Mouse (Mus musculus): ENCODE results near the gene Stra6.

The Stra6 gene

GRCm38 (mm10) chr9:58194222-58194621 lies 130.6 kb downstream of the Stra6 start:
- in situ Hi-C loops (cut with MboI; ENCODE audit: low pct_unique_long_range_greater_than_20kb in 1 of 2, low sequenced_read_pairs in 2 of 2, unreplicated experiment in 1 of 2), result no loop called here

GRCm38 (mm10) chr9:58195671-58196070 lies 132.1 kb downstream of the Stra6 start:
- in situ Hi-C loops (cut with MboI; ENCODE audit: low pct_unique_long_range_greater_than_20kb in 1 of 2, low sequenced_read_pairs in 2 of 2, unreplicated experiment in 1 of 2), result no loop called here

GRCm38 (mm10) chr9:58196141-58196540 lies 132.6 kb downstream of the Stra6 start:
- in situ Hi-C loops (cut with MboI; ENCODE audit: low pct_unique_long_range_greater_than_20kb in 1 of 2, low sequenced_read_pairs in 2 of 2, unreplicated experiment in 1 of 2), result no loop called here

GRCm38 (mm10) chr9:58196610-58197567 lies 133.3 kb downstream of the Stra6 start:
- in situ Hi-C loops (cut with MboI; ENCODE audit: low pct_unique_long_range_greater_than_20kb in 1 of 2, low sequenced_read_pairs in 2 of 2, unreplicated experiment in 1 of 2), result no loop called here

GRCm38 (mm10) chr9:58197781-58198701 lies 134.5 kb downstream of the Stra6 start:
- in situ Hi-C loops (cut with MboI; ENCODE audit: low pct_unique_long_range_greater_than_20kb in 1 of 2, low sequenced_read_pairs in 2 of 2, unreplicated experiment in 1 of 2), result no loop called here

- in situ Hi-C loops (cut with MboI; ENCODE audit: low pct_unique_long_range_greater_than_20kb in 1 of 2, low sequenced_read_pairs in 2 of 2, unreplicated experiment in 1 of 2), result no loop called here
Observed at GRCm38 (mm10) chr9:58198801-58199371, 135.3 kb downstream of the Stra6 start.

- in situ Hi-C loops (cut with MboI; ENCODE audit: low pct_unique_long_range_greater_than_20kb in 1 of 2, low sequenced_read_pairs in 2 of 2, unreplicated experiment in 1 of 2), result loop anchor here (5.0 kb wide), 2 partner anchors 147 to 162 kb away; no protein-coding TSS in a partner anchor
Observed at GRCm38 (mm10) chr9:58199381-58200269, 136.0 kb downstream of the Stra6 start.

GRCm38 (mm10) chr9:58200270-58201090 lies 136.9 kb downstream of the Stra6 start:
- in situ Hi-C loops (cut with MboI; ENCODE audit: low pct_unique_long_range_greater_than_20kb in 1 of 2, low sequenced_read_pairs in 2 of 2, unreplicated experiment in 1 of 2), result loop anchor here (5.0 kb wide), 2 partner anchors 148 to 163 kb away; no protein-coding TSS in a partner anchor

- in situ Hi-C loops (cut with MboI; ENCODE audit: low pct_unique_long_range_greater_than_20kb in 1 of 2, low sequenced_read_pairs in 2 of 2, unreplicated experiment in 1 of 2), result loop anchor here (5.0 kb wide), 2 partner anchors 149 to 164 kb away; no protein-coding TSS in a partner anchor
Observed at GRCm38 (mm10) chr9:58201091-58201842, 137.7 kb downstream of the Stra6 start.

GRCm38 (mm10) chr9:58201861-58202549 lies 138.4 kb downstream of the Stra6 start:
- in situ Hi-C loops (cut with MboI; ENCODE audit: low pct_unique_long_range_greater_than_20kb in 1 of 2, low sequenced_read_pairs in 2 of 2, unreplicated experiment in 1 of 2), result loop anchor here (5.0 kb wide), 2 partner anchors 150 to 165 kb away; no protein-coding TSS in a partner anchor

- in situ Hi-C loops (cut with MboI; ENCODE audit: low pct_unique_long_range_greater_than_20kb in 1 of 2, low sequenced_read_pairs in 2 of 2, unreplicated experiment in 1 of 2), result loop anchor here (5.0 kb wide), 2 partner anchors 151 to 166 kb away; no protein-coding TSS in a partner anchor
Observed at GRCm38 (mm10) chr9:58202676-58203453, 139.3 kb downstream of the Stra6 start.
